Mouse (Mus musculus): ENCODE measurements around the gene Mthfd1.

GRCm38 (mm10) chr12:76305107-76305506 is 50.0 kb downstream of the Mthfd1 start:
- TF ChIP-seq ZNF384 (IDR thresholded peaks at IDR 0.05; ENCODE audit: low read depth, low read length) (no peak), HCFC1 (IDR thresholded peaks at IDR 0.05; ENCODE audit: borderline replicate concordance, insufficient read depth, low read length) (no peak), MAFK (IDR thresholded peaks at IDR 0.05; ENCODE audit: insufficient read depth, low read depth, low read length) (no peak)

Measured in ES-E14 (cell line).